Mouse (Mus musculus) embryonic facial prominence, embryonic 14.5 days (tissue): ENCODE results near the gene H1f0. TPM values are rescaled to one million over a fixed set of nuclear protein-coding genes. Genes with fewer than 3 reads are reported as not detected.
A peak's percentile ranks its signal among the peaks of the same experiment; 100 is the strongest.

Experiments
- ATAC-seq: fragments of 200-750 bp; cut with Nextera tagmentation; 2 replicates; pipeline ENCODE4 v1.8.0; 2017; ENCODE audit warnings: low read depth, moderate number of reproducible peaks, moderate TSS enrichment
- DNase-seq: peaks from one replicate; pipeline ENCODE4 v3.0.0-alpha.2; 2015; ENCODE audit warnings: low spot score
- H3K27ac ChIP-seq: fragments of 300-500 bp; sonication (generic); replicated peaks from 2 replicates; pipeline ENCODE4 v1.5.1; 2014; ENCODE audit warnings: low read depth, mild to moderate bottlenecking, low read length, moderate library complexity
- H3K27me3 ChIP-seq: fragments of 300-500 bp; sonication (generic); replicated peaks from 2 replicates; pipeline ENCODE4 v1.6.1; 2014; ENCODE audit warnings: low read length; ENCODE audit not compliant: control insufficient read depth, insufficient read depth
- H3K36me3 ChIP-seq: fragments of 300-500 bp; sonication (generic); 2 replicates; pipeline ENCODE4 v1.6.1; 2014; ENCODE audit warnings: low read length, mixed read lengths; ENCODE audit not compliant: control insufficient read depth, insufficient read depth
- H3K4me1 ChIP-seq: fragments of 300-500 bp; sonication (generic); 2 replicates; pipeline ENCODE4 v1.6.1; 2014; ENCODE audit warnings: antibody characterized with exemption, low read length; ENCODE audit not compliant: control insufficient read depth, insufficient read depth
- H3K4me2 ChIP-seq: fragments of 300-500 bp; sonication (generic); 2 replicates; pipeline ENCODE4 v1.6.1; 2014; ENCODE audit warnings: low read depth, mild to moderate bottlenecking, low read length, moderate library complexity, mixed read lengths
- H3K4me3 ChIP-seq: fragments of 300-500 bp; sonication (generic); 2 replicates; pipeline ENCODE4 v1.5.1; 2014; ENCODE audit warnings: low read depth, mild to moderate bottlenecking, low read length
- H3K9ac ChIP-seq: fragments of 300-500 bp; sonication (generic); 2 replicates; pipeline ENCODE4 v1.6.1; 2014; ENCODE audit warnings: low read depth, mild to moderate bottlenecking, low read length, moderate library complexity, mixed read lengths
- H3K9me3 ChIP-seq: fragments of 300-500 bp; sonication (generic); 2 replicates; pipeline ENCODE4 v1.6.1; 2016; ENCODE audit warnings: low read length; ENCODE audit not compliant: control insufficient read depth
- WGBS: fragments of 180-500 bp; shearing (Covaris S2); extraction: QIAGEN DNeasy Blood & Tissue Kit; methylation state at CpG from one replicate; pipeline ENCODE4 v1.1.7; 2014; 5-methylcytosine and 5-hydroxymethylcytosine counted together
- polyA plus RNA-seq: library from polyadenylated mRNA; unstranded; fragments of >200 nt; fragmentation: Nextera tagmentation; extraction: Ambion mirVana; gene quantifications from 2 replicates; pipeline ENCODE4 v1.2.1, GENCODE M21; 2014

The H1f0 gene
- polyA plus RNA-seq, 1 experiment from 2014 or later, result 168 TPM

DNA sequence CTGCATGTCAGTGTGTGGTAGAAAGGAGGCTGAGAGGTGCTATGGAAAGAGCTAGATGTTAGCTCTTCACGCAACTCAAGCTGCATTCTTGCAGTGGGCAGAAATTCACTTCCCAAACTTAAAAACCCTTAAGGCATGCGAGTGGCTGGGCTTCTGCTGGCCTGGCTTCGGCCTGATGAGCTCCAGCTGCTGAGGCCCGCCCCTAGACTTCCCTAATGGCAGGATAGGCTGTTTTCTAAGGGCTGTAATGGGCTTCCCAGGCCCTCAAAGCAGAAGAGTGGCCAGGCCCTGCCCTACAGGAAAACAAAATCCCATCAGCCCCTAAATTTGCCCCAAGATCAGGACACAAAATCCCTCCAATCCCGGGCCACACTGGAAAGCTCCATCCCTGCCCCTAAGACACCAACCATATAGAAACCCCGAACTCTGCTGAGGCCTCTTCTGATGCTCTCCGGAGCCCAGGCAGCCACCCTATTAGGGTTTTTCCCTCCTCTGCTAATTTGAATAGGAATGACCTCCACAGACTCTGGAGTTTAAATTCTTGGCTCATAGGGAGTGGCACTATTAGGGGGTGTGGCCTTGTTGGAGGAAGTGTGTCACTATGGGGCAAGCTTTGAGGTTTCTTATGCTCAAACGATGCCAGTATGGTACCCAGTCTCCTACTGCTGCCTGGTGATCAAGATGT, 37.0 kb downstream of the H1f0 start:
- Histone ChIP-seq H3K4me1 (peaks cover 7% of the 10 kb centered on the region; the same call in 1 of the 2 replicates), H3K9me3 (no peaks in the 10 kb centered on the region), H3K27ac (no peak overlapping the region), H3K27me3 (no peaks in the 10 kb centered on the region), H3K4me2 (no peak overlapping the region), H3K36me3 (peaks cover 9% of the 10 kb centered on the region), H3K4me3 (no peak overlapping the region), H3K9ac (no peak overlapping the region)
- DNase-seq, result no peak
- WGBS, result 54% methylated on average over 8 of the region's 8 CpGs
- no peak for ATAC-seq

DNA sequence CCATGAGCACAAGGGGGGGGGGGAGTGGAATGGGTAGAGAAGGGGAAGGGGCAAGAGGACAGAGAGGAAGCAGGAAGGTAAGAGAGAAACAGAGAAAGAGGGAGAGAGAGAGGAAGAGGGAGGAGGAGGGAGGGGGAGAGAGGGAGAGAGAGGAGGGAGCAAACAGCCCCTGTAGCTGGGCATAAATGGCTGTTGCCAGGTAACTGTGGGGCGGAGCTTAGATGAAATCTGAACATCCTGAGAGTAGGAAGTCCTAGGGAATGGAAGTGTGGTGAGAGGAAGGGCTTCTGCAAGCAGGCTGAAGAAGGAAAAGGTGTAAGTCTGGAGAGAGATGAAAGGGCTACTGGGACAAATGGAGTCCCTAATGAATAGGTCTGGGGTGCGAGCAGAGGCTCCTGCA, 38.0 kb downstream of the H1f0 start:
- no peak overlapping the region for H3K4me2 ChIP-seq

DNA sequence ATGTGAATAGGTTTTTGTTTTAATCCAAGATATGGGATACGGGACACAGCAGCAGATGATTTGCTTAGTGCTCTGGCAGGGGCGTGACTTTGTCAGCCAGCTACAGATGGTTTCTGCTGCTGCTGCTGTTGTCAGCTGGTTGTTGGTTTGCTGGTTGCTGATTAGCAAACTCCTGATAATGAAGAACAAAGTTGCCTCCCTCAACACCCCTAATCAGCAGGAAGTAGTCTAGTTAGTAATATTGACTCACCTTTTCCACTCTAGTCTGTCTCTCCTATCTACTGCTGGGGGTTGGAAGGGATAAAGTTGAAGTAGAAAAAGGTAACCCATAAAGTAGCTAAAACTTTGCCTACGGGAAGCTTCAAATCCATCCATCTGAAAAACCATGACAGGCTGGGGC, 39.4 kb downstream of the H1f0 start:
- Histone ChIP-seq H3K27me3 (no peaks in the 10 kb centered on the region), H3K36me3 (no peaks in the 10 kb centered on the region), H3K4me2 (no peak overlapping the region), H3K4me3 (no peak overlapping the region), H3K9ac (no peak overlapping the region), H3K4me1 (0 out of 2 replicates have a peak, but pooled peaks cover 3% of the 10 kb centered on the region), H3K9me3 (no peaks in the 10 kb centered on the region), H3K27ac (no peak overlapping the region)
- 68% methylated on average over 3 of the region's 3 CpGs for whole genome bisulfite sequencing
- no peak for DNase-seq
- ATAC-seq, result no peak

More for the DNA sequence above, 38.0 kb downstream of the H1f0 start:
- no peak overlapping the region for H3K9ac ChIP-seq
- H3K4me3 ChIP-seq, result no peak overlapping the region
- H3K4me1 ChIP-seq, result peaks cover 6% of the 10 kb centered on the region; the same call in 1 of the 2 replicates
- H3K27ac ChIP-seq, result no peak overlapping the region
- 31% methylated on average over 2 of the region's 2 CpGs for WGBS
- H3K36me3 ChIP-seq, result no peaks in the 10 kb centered on the region
- ATAC-seq, result no peak
- no peaks in the 10 kb centered on the region for H3K9me3 ChIP-seq
- no peaks in the 10 kb centered on the region for H3K27me3 ChIP-seq
- peak; percentile 57 for DNase-seq

DNA sequence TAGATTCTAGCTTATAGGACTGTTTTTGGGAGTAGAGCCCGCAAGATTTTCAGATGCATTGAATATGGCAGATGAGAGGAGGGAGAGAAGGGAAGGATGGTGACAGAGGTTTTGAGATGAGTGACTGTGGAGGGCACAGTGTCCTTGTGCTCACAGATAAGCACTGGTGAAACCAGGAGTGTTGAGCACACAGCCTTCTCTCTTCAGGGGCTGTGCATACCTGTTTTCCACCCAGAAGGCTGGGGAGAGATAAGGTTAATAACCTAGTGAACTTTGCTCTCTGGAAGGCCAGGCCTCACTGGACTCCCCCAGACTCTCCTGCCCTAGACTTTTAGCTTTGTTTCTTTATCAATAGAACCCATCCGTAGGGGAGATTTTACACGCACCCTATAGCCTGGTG, 40.2 kb downstream of the H1f0 start:
- no peak overlapping the region for H3K27ac ChIP-seq
- H3K27me3 ChIP-seq, result no peaks in the 10 kb centered on the region
- WGBS, result 73% methylated on average over 3 of the region's 3 CpGs
- no peak for DNase-seq
- ATAC-seq, result no peak
- 0 out of 2 replicates have a peak, but pooled peaks cover 1% of the 10 kb centered on the region for H3K4me1 ChIP-seq
- H3K4me2 ChIP-seq, result no peak overlapping the region
- H3K36me3 ChIP-seq, result no peaks in the 10 kb centered on the region
- H3K4me3 ChIP-seq, result no peak overlapping the region
- no peak overlapping the region for H3K9ac ChIP-seq
- H3K9me3 ChIP-seq, result no peaks in the 10 kb centered on the region

DNA sequence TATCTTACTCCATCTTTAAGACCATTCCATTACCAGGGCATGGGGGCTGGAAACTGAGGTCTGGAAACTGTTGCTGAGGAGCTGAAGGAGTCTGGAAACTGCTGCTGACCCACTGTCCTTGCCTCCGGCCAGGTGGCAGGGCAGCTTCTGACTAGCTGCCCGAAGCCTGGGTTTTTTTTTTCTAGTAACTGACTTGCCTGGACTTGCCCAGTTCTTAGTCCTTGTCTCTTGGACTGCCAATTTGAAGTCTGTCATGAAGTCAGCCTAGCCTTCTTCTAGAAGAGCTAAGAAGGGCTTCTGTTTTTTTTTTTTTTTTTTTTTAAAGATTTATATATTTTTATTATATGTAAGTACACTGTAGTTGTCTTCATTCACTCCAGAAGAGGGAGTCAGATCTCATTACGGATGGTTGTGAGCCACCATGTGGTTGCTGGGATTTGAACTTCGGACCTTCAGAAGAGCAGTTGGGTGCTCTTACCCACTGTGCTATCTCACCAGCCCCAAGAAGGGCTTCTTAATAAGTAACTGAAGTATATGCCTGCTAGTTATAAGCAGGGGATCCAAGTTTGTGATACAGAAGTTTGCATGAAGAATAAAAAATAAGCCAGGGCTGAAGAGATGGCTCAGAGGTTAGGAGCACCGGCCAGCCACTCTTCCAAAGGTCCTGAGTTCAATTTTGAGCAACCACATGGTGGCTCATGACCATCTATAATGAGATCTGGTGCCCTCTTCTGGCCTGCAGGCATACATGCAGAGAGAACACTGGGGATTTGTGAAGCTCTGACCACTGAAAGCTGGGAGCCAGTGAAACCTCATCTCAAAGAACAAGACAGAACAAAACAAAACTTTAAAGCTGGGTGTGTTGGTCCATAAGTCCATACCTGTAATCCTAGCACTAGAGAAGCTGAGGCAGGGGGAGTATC, 43.1 kb downstream of the H1f0 start:
- Histone ChIP-seq H3K4me2 (no peak overlapping the region), H3K4me3 (no peak overlapping the region), H3K36me3 (peaks cover 2% of the 10 kb centered on the region), H3K9ac (no peak overlapping the region), H3K27me3 (no peaks in the 10 kb centered on the region), H3K27ac (no peak overlapping the region), H3K4me1 (peaks cover 10% of the 10 kb centered on the region), H3K9me3 (no peaks in the 10 kb centered on the region)
- peak; percentile 17 for DNase-seq
- WGBS, result 65% methylated on average over 5 of the region's 5 CpGs
- ATAC-seq, result no peak

DNA sequence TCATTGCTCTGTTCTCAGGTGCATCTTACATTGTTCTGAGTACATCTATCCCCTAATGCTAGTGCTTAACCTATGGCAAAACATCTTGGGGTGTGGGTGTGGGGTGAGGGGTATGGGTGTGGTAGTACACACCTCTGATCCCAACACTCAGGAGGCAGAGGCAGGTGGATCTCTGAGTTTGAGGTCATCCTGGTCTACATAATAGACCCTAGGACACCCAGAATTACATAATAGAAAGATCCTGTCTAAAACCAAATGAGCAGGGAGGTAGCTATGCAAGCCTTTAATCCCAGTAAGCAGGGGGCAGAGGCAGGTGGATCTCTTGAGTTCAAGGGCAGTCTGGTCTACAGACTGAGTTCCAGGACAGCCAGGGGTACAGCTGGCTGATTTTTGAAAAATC, 45.5 kb downstream of the H1f0 start:
- Histone ChIP-seq H3K4me3 (no peak overlapping the region), H3K4me1 (peaks cover 10% of the 10 kb centered on the region), H3K36me3 (peaks cover 26% of the 10 kb centered on the region), H3K9me3 (no peaks in the 10 kb centered on the region), H3K9ac (no peak overlapping the region), H3K27ac (no peak overlapping the region), H3K4me2 (no peak overlapping the region), H3K27me3 (no peaks in the 10 kb centered on the region)
- ATAC-seq, result no peak
- DNase-seq, result no peak

DNA sequence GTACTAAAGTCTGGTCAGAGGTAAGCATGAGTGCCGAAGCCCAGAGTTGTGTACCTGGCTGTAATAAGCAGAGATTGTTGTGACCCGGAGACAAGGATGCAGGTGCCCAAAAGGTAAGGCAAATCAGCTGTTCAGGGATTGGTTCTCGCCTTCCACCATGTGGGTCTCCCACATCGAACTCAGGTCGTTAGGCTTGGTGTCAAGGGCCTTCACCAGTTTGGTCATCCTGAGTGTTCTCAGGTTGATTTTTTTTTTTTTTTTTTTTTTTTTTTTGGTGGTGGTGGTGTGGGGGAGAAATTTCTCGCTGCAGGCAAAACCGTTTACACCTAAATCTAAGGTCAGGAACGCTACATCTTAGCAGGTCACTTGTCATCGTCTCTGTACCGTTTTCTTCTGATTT, 46.2 kb downstream of the H1f0 start:
- H3K4me3 ChIP-seq, result peak overlapping the region; percentile 76
- WGBS, result 37% methylated on average over 10 of the region's 10 CpGs
- DNase-seq (no peak), ATAC-seq (no peak)
- H3K4me1 ChIP-seq, result peaks cover 10% of the 10 kb centered on the region
- H3K4me2 ChIP-seq, result peak overlapping the region; percentile 70
- peaks cover 33% of the 10 kb centered on the region for H3K36me3 ChIP-seq
- peak overlapping the region; percentile 82 for H3K9ac ChIP-seq
- H3K27me3 ChIP-seq, result no peaks in the 10 kb centered on the region
- peak overlapping the region; percentile 78 for H3K27ac ChIP-seq
- H3K9me3 ChIP-seq, result no peaks in the 10 kb centered on the region

DNA sequence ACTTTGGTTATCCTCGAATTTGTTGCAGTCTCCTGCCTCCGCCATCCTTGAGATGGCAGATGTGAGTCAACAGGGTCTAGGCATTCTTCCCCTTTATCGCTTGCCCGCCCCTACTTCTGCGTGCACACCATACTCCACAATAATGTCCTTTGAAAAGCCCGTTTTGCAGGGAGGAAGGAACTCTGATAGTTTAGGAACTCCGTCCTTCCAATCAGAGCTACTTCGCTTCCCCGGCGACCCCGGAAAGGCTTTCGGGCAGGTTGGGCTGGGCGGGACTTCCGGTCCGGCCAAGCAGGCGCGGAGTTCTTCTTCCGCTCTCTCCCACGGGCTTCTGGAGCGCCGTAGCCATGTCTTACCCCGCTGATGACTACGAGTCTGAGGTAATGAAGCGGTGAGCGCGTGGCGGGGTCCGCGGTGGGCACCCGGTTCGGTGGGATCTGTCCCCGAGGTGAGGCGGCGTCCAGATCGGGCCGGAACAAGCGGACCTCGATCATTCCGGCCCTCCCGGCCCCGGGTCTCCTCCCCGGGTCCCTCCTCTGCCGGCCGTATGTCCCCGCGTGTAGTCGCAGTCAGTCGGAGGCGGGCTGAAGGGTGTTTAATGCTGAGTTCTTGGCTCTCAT, 46.8 kb downstream of the H1f0 start, which contains the start of gene Eif3l:
Gene Eif3l (plus strand): TSS at position 267 of the 620 bp plus-strand sequence.
- Histone ChIP-seq H3K4me1 (peaks cover 10% of the 10 kb centered on the region), H3K27ac (peak within 1 kb of the TSS; percentile 78), H3K4me3 (peak within 1 kb of the TSS; percentile 76), H3K4me2 (peak within 1 kb of the TSS; percentile 70), H3K36me3 (peaks cover 39% of the 10 kb centered on the region), H3K27me3 (no peaks in the 10 kb centered on the region), H3K9ac (peak within 1 kb of the TSS; percentile 82), H3K9me3 (no peaks in the 10 kb centered on the region)
- 1% methylated on average over 26 of the region's 49 CpGs for WGBS
- peak; percentile 94 for DNase-seq
- peak; percentile 92 for ATAC-seq
